Mouse (Mus musculus) cortical plate, adult 2 months (tissue): ENCODE measurements around the gene Ilf2.

Experiments used
- CTCF ChIP-seq: fragments of 200-500 bp; IDR thresholded peaks from 2 replicates; pipeline ENCODE4 v1.5.1; 2011; ENCODE audit warnings: mild to moderate bottlenecking, control low read depth, low read length; ENCODE audit not compliant: insufficient read depth; ENCODE audit errors: extremely low read depth
- POLR2A ChIP-seq: fragments of 200-500 bp; IDR thresholded peaks from 2 replicates; pipeline ENCODE4 v1.6.1; 2011; ENCODE audit warnings: mild to moderate bottlenecking, low read length, control low read depth; ENCODE audit not compliant: insufficient read depth; ENCODE audit errors: extremely low read depth

GRCm38 (mm10) chr3:90464552-90465080 is 11.3 kb upstream of the Ilf2 start:
- TF ChIP-seq CTCF (no peak), POLR2A (no peak)
